Mouse (Mus musculus) embryonic fibroblast, embryonic 13.5 days (primary cell): Measurements from ENCODE around the gene Dctd.

Experiments
- CTCF ChIP-seq: IDR thresholded peaks from 2 replicates; pipeline ENCODE4 v1.5.1; 2011; ENCODE audit warnings: mild to moderate bottlenecking, control low read depth, low read length, moderate library complexity, borderline replicate concordance; ENCODE audit not compliant: insufficient read depth
- POLR2A ChIP-seq: IDR thresholded peaks from 2 replicates; pipeline ENCODE4 v1.6.1; 2011; ENCODE audit warnings: low read depth, mild to moderate bottlenecking, control low read depth, low read length, moderate library complexity

DNA sequence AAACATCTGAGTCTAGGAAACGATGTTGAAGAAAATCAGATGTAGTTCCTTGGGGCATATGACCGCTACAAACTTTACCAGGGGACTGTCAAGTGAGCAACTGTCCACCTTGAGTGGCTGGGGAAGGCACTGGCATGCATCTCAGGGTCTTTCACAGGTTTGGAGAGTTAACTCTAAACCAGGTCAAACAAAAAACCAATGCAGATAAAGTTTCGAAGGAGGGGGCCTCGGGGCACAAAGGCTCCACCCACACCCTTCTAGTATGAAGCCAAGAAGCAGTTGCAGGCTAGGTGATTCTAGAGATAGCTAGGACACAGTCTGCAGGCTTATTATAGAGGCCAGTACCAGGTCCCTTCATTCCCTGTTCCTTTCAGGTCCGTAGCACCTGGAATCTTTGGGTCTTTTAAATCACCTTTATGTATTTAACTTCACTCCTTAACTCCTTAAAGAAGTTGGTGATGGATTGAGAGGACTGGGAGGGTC, 10.5 kb downstream of the Dctd start:
- TF ChIP-seq CTCF (no peak), POLR2A (no peak)
